Mouse (Mus musculus): ENCODE data around the gene Dnajc8. TPM values are rescaled to one million over a fixed set of nuclear protein-coding genes. Genes with fewer than 3 reads are reported as not detected.

Dnajc8 gene
- polyA plus RNA-seq, 1 experiment from 2014 or later = 146 TPM

DNA sequence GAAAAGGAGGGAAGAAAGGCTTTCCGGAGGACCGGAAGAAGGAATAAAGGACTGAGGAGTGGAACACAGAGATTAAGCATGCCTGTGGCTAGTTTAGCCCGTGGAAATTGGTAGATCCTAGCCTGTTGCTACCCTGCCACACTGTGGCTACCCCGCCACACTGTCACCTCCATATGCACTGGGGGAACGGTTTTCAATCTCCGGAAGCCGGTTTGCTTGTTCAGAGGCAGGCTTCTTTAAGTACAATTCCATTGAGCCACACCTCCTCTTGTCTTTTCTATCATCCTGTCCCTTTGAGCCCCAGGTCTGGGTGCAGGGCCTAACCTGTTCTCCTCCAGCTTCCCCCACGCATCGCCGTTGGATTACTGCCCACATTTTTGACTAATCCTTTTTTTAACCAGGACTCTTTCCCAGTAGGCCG is 11.0 kb upstream of the Dnajc8 start:
- Histone ChIP-seq H3K27ac (replicated peaks) (no peak overlapping the region), H3K36me3 (no peaks in the 10 kb centered on the region), H3K9ac (replicated peaks) (no peak overlapping the region), H3K9me3 (no peaks in the 10 kb centered on the region), H3K4me1 (0 out of 2 replicates have a peak, but pooled peaks cover 2% of the 10 kb centered on the region), H3K4me3 (no peak overlapping the region), H3K4me2 (replicated peaks) (no peak overlapping the region), H3K27me3 (no peaks in the 10 kb centered on the region)
- no peak for ATAC-seq (replicated peaks)
- WGBS = 14% methylated on average over 11 of the region's 11 CpGs

DNA sequence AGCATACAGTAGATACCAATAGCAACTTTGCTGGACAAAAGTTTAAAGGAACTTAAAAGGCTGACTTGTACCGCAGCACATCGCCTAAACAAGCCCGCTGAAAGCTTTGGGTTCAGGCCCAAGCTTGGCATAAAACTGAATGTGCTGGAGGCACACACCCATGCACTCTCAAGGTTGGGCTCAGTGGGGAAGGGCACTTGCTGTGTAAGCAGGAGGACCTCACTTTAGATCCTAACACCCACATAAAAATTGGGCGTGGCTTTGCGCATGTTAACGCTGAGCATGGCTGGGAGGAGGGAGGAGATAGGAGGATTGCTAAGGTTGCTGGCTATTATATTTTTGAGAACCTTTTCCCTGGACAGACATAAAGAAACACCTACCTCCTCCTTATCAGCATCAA is 10.5 kb upstream of the Dnajc8 start:
- 37% methylated on average over 6 of the region's 6 CpGs for WGBS
- H3K9me3 ChIP-seq = no peaks in the 10 kb centered on the region
- no peak for ATAC-seq (replicated peaks)

DNA sequence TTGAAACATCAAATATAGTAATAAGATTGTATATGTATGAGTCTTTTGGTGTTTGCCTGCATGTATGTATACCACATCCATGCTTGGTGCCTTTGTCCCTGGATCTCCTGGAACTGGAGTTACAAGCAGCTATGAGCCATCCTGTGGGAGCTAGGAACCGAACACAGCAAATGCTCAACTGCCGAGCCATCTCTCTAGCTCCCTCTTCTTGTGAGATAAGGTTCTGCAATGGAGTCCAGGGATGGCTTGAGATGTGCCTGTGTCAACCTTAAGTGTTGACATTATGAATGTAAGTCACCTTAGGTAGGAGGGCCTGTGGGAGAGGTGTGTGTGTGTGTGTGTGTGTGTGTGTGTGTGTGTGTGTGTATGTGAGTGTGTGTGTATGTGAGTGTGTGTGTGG is 8.7 kb upstream of the Dnajc8 start:
- Histone ChIP-seq H3K9me3 (no peaks in the 10 kb centered on the region), H3K4me2 (replicated peaks) (no peak overlapping the region), H3K27ac (replicated peaks) (no peak overlapping the region), H3K4me1 (peaks cover 10% of the 10 kb centered on the region), H3K27me3 (no peaks in the 10 kb centered on the region), H3K9ac (replicated peaks) (no peak overlapping the region), H3K4me3 (no peak overlapping the region), H3K36me3 (peaks cover 12% of the 10 kb centered on the region)
- WGBS = 54% methylated on average over 2 of the region's 2 CpGs
- ATAC-seq (replicated peaks) = no peak

More for the DNA sequence above, 10.5 kb upstream of the Dnajc8 start:
- Histone ChIP-seq H3K4me3 (no peak overlapping the region), H3K4me2 (replicated peaks) (no peak overlapping the region), H3K36me3 (peaks cover under 1% of the 10 kb centered on the region), H3K9ac (replicated peaks) (no peak overlapping the region), H3K4me1 (0 out of 2 replicates have a peak, but pooled peaks cover 2% of the 10 kb centered on the region), H3K27ac (replicated peaks) (no peak overlapping the region), H3K27me3 (no peaks in the 10 kb centered on the region)

DNA sequence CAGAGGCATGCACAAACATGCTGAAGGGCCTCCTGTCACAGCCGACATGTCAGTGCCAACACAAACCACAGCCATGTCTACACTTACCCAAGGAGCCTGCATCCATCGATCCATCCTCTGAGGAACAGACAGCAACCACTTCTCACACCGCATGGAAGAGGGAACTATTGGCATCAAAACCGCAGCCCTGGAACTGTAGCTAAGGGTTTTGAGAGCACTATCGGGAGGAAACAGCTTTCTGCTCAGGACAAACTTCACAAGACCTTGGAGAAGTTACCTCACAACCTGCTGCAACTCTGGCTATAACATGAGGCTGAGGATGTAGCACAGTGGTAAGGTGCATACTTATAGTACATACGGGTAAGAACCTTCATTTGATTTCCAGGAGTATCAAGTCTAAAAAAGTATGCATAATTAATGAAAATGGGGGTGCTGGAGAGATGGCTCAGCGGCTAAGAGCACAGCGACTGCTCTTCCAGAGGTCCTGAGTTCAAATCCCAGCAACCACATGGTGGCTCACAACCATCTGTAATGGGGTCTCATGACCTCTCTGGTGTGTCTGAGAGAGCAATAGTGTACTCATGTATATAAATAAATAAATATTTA is 7.3 kb upstream of the Dnajc8 start:
- H3K4me2 ChIP-seq (replicated peaks) = no peak overlapping the region
- no peak overlapping the region for H3K9ac ChIP-seq (replicated peaks)
- H3K36me3 ChIP-seq = peaks cover 12% of the 10 kb centered on the region
- no peak overlapping the region for H3K4me3 ChIP-seq
- ATAC-seq (replicated peaks) = no peak
- no peaks in the 10 kb centered on the region for H3K9me3 ChIP-seq
- H3K27ac ChIP-seq (replicated peaks) = no peak overlapping the region
- H3K27me3 ChIP-seq = no peaks in the 10 kb centered on the region
- WGBS = 95% methylated on average over 8 of the region's 8 CpGs
- peaks cover 21% of the 10 kb centered on the region for H3K4me1 ChIP-seq

DNA sequence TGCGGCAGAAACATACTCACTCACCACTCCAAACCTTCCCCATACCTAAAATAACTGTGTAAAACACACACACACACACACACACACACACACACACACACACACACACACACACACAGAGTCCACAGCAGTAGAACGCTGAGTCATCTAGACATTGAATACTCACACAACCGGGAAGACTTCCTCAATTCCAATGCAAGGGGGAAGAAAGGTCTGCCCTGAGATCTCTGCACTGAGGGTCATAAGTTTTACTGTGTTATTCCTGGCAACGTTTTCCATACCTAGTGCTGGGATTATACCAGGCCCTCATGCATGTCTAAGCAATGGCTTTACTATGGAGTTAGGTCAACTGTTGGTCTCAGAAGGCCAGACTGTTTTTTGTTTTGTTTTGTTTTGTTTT is 6.0 kb upstream of the Dnajc8 start:
- peaks cover 12% of the 10 kb centered on the region for H3K36me3 ChIP-seq
- H3K27ac ChIP-seq (replicated peaks) = no peak overlapping the region
- no peak overlapping the region for H3K4me3 ChIP-seq
- H3K9ac ChIP-seq (replicated peaks) = no peak overlapping the region
- peaks cover 28% of the 10 kb centered on the region for H3K4me1 ChIP-seq
- H3K4me2 ChIP-seq (replicated peaks) = no peak overlapping the region
- H3K27me3 ChIP-seq = no peaks in the 10 kb centered on the region
- no peaks in the 10 kb centered on the region for H3K9me3 ChIP-seq
- 88% methylated on average over 4 of the region's 4 CpGs for WGBS
- ATAC-seq (replicated peaks) = no peak

DNA sequence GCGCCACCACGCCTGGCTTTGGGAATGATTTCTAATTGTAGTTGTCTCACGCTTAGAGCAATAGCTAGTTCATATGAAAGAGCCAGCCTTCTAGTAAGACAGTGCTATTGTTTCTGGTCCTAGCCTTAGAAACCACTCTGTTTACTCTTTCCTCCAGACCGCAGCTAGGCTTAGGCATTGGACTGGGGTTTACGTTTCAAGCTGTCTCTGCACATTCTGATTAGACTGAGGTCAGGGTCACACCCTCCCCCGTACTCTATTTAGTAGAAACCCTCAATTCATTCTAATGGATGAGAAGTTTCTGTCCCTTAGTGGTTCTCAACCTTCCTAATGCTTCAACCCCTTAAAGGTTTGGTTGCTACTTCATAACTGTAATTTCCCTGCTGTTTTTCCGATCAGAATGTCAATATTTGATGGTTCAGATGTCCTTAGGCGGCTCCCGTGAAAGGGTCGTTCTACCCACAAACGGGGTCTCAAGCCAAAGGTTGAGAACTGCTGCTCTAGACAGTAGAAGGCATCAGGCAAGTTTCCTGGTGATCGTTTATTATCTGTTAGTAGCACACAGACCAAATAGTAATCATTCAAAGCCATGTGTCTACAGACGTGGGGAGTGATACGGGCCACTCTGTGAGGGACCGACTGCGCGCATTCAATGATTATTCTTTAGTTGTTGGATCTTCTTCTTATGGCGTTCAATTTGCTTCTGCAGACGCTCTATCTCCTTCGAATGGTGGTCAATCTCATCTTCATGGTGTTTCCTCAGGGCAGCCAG is 5.1 kb upstream of the Dnajc8 start:
- H3K4me1 ChIP-seq = peaks cover 31% of the 10 kb centered on the region

DNA sequence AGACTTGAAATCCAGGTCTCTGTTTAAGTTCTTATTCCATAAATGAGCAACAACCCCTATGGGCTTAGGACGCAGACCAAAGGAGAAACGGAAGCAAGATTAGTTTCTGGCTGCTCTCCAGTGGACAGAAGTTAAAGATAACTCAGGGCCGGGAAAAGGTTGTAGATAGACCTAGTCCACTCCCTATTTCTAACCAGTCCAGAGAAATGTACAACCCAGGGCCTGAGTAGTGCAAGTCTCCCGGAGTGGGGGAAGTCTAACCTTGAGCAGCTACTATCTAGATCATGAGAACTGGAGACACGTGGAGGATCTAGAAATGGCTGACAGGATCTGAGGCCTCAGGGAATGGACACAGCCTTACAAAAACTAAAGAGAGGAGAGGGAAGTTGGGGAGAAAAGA is 2.9 kb upstream of the Dnajc8 start:
- WGBS = 27% methylated on average over 5 of the region's 5 CpGs
- Histone ChIP-seq H3K27ac (replicated peaks) (peak overlapping the region; percentile 98), H3K4me1 (peaks cover 47% of the 10 kb centered on the region), H3K4me3 (peak overlapping the region; percentile 88), H3K36me3 (peaks cover 12% of the 10 kb centered on the region), H3K9me3 (no peaks in the 10 kb centered on the region), H3K27me3 (no peaks in the 10 kb centered on the region), H3K9ac (replicated peaks) (peak overlapping the region; percentile 99), H3K4me2 (replicated peaks) (peak overlapping the region; percentile 71)
- peak; percentile 1; the same call in 1 of the 2 replicates for ATAC-seq (replicated peaks)

More for the DNA sequence above, 5.1 kb upstream of the Dnajc8 start:
- H3K27me3 ChIP-seq = no peaks in the 10 kb centered on the region
- no peaks in the 10 kb centered on the region for H3K9me3 ChIP-seq
- H3K36me3 ChIP-seq = peaks cover 12% of the 10 kb centered on the region
- H3K9ac ChIP-seq (replicated peaks) = no peak overlapping the region
- ATAC-seq (replicated peaks) = no peak
- 96% methylated on average over 20 of the region's 20 CpGs for WGBS
- H3K27ac ChIP-seq (replicated peaks) = no peak overlapping the region
- no peak overlapping the region for H3K4me2 ChIP-seq (replicated peaks)
- no peak overlapping the region for H3K4me3 ChIP-seq

DNA sequence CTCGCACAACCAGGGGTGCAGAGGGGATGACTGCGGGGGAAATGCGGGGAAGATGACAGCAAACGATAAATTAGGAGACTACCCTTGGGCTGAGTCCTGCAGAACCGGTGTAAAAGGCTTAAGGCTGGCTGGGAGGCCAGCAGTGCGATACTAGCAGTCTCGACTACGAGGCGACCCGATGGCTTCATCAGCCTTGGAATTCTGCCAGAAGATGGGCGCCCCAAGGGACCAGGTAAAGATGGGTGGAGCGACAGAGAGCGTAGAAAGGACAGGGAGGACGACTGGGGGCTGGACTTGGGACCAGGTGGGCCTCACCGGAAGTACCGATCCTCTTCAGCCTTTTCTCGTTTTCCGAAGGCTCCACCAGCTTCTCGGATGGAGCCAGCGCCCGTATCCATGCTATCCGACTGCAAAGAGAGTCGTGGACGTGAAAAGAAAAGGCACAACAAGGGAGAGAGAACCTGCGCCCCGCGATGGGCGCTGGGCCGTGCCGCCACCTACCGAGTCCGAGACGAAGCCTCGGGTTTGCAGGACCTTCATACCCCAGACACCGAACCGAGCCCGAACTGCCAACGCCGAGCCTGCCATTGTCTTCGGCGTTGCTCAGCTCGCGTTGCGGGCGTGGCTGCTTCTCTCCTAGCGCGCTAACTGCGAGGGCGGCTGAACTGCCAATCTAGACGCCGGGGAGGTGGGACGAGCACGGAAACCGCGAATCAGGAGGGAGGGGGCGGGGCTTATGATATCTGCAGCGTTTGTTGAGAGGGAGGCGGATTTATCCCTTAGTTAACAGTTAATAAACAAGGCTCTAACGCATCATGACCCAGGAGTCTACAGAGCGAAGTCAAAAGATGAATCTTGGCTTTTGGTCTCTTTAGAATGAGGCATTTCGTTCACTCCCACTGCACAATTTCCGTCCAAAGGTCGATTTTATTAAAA is 2.1 kb upstream of the Dnajc8 start, which contains the start of gene Atpif1:
Gene Atpif1 (minus strand): TSS at position 679 of the 936 bp plus-strand sequence.
- peak within 1 kb of the TSS; percentile 88 for H3K4me3 ChIP-seq
- H3K4me1 ChIP-seq = peaks cover 47% of the 10 kb centered on the region
- peak within 1 kb of the TSS; percentile 98 for H3K27ac ChIP-seq (replicated peaks)
- peaks cover 12% of the 10 kb centered on the region for H3K36me3 ChIP-seq
- H3K4me2 ChIP-seq (replicated peaks) = peak within 1 kb of the TSS; percentile 71
- ATAC-seq (replicated peaks) = peak; percentile 92
- no peaks in the 10 kb centered on the region for H3K27me3 ChIP-seq
- no peaks in the 10 kb centered on the region for H3K9me3 ChIP-seq
- H3K9ac ChIP-seq (replicated peaks) = peak within 1 kb of the TSS; percentile 99
- under 1% methylated on average over 63 of the region's 63 CpGs for WGBS

DNA sequence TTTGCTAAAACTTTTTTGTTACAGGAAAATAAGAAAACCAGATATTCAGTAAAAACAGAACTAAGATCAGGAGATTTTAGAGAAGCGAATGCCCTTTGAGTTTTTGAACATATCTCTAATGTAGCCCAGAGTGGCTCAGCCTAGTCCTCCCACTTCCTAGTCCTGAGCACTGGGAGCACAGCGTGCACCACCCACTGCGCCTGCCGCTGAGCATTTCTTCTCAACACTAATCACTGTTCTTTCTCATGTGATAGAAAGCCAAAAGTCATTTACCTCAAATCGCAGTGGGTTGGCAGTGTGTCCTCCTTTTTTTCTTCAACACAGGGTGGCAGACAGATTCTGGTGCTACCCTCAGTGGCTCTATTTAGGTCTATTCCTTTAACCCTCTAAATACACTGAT is 4.1 kb downstream of the Dnajc8 start:
- no peaks in the 10 kb centered on the region for H3K27me3 ChIP-seq
- no peak overlapping the region for H3K27ac ChIP-seq (replicated peaks)
- peaks cover 21% of the 10 kb centered on the region for H3K4me1 ChIP-seq
- ATAC-seq (replicated peaks) = no peak
- no peak overlapping the region for H3K9ac ChIP-seq (replicated peaks)
- no peak overlapping the region for H3K4me3 ChIP-seq
- peaks cover 51% of the 10 kb centered on the region for H3K36me3 ChIP-seq
- no peaks in the 10 kb centered on the region for H3K9me3 ChIP-seq
- no peak overlapping the region for H3K4me2 ChIP-seq (replicated peaks)
- 93% methylated on average over 5 of the region's 5 CpGs for WGBS

DNA sequence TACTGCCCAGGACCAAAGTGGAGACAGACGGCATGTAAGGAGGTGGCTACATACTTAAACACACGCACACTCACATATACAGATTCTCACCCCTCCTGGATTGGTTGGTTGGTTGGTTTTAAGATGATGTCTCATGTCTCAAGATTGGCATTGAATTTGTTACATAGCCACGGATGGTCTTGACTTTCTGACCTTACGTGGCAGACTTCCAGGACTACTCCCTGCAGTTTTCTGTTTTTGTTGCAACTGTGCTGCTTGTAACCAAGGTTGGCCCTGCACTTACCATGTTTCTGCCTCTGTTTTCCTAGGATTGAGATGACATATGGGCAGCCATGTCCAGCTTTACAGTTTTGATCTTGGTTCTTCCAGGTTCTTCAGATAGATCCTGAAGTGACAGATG is 6.1 kb downstream of the Dnajc8 start:
- Histone ChIP-seq H3K27ac (replicated peaks) (no peak overlapping the region), H3K9me3 (no peaks in the 10 kb centered on the region), H3K36me3 (peaks cover 63% of the 10 kb centered on the region), H3K27me3 (no peaks in the 10 kb centered on the region), H3K4me1 (peaks cover 11% of the 10 kb centered on the region), H3K9ac (replicated peaks) (no peak overlapping the region), H3K4me3 (no peak overlapping the region), H3K4me2 (replicated peaks) (no peak overlapping the region)
- ATAC-seq (replicated peaks) = no peak
- WGBS = 90% methylated on average over 4 of the region's 4 CpGs

DNA sequence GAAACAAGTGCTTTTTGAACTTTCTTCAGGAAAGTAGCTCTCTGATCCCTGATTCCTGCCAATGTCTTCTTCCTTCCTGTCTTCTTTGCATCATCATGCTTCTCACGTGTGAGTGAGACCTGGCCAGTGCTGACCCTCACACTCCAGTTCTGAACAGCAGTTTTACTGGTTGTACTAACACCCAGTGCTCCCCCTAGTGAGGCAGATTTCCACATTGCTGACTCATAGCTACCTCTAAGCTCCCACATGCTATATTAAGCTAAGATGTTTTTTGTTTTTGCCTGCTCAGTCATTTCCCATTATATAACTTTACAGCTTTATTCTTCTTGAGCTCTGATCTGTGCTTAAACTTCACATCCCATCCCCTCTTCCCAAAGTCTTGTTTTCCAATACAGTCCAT is 7.4 kb downstream of the Dnajc8 start:
- ATAC-seq (replicated peaks) = no peak
- H3K9ac ChIP-seq (replicated peaks) = no peak overlapping the region
- WGBS = 74% methylated on average over 1 of the region's 1 CpGs
- H3K27me3 ChIP-seq = no peaks in the 10 kb centered on the region
- H3K36me3 ChIP-seq = peaks cover 75% of the 10 kb centered on the region
- H3K4me1 ChIP-seq = no peaks in the 10 kb centered on the region
- H3K4me3 ChIP-seq = no peak overlapping the region
- H3K27ac ChIP-seq (replicated peaks) = no peak overlapping the region
- no peaks in the 10 kb centered on the region for H3K9me3 ChIP-seq
- H3K4me2 ChIP-seq (replicated peaks) = no peak overlapping the region

DNA sequence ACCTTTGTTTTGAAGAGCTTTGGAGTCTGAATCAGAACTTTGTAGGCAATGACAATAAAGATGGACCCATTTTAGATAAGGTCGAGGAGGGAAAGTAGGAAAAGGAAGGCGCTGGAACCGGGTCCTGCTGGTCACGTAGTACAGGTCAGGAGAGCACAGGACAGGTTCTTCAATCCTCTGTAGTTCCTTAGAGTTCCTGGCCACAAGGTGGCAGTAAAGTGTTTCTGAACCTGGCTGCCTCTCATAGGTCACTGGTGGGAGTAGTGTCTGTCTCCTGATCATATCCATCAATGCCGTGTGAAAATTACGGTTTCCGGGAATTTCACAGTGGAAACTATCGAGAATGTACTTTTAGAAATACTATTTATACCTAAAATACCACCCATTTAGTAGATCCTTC is 10.5 kb downstream of the Dnajc8 start:
- Histone ChIP-seq H3K27me3 (no peaks in the 10 kb centered on the region), H3K4me3 (no peak overlapping the region), H3K9me3 (no peaks in the 10 kb centered on the region), H3K27ac (replicated peaks) (no peak overlapping the region), H3K9ac (replicated peaks) (no peak overlapping the region), H3K36me3 (peaks cover 84% of the 10 kb centered on the region), H3K4me1 (no peaks in the 10 kb centered on the region), H3K4me2 (replicated peaks) (no peak overlapping the region)
- 56% methylated on average over 8 of the region's 8 CpGs for WGBS
- no peak for ATAC-seq (replicated peaks)

Data from forebrain, embryonic 15.5 days (tissue).